Mouse (Mus musculus): ENCODE measurements around the gene Gm45062.

Gm45062 gene

GRCm38 (mm10) chr6:8368198-8368864, 109.1 kb downstream of the Gm45062 start:
- no peak for DNase-seq (ENCODE audit: low spot score)

GRCm38 (mm10) chr6:8370624-8371023, 111.4 kb downstream of the Gm45062 start:
- no peak for DNase-seq (ENCODE audit: low spot score)

- DNase-seq (ENCODE audit: low spot score): no peak
Measured at GRCm38 (mm10) chr6:8373051-8373450, 113.8 kb downstream of the Gm45062 start.

GRCm38 (mm10) chr6:8373851-8374250, 114.6 kb downstream of the Gm45062 start:
- DNase-seq (ENCODE audit: low spot score): no peak

- DNase-seq (ENCODE audit: low spot score): no peak
Measured at GRCm38 (mm10) chr6:8374290-8374689, 115.0 kb downstream of the Gm45062 start.

GRCm38 (mm10) chr6:8374712-8375111, 115.5 kb downstream of the Gm45062 start:
- DNase-seq (ENCODE audit: low spot score): no peak

- no peak for DNase-seq (ENCODE audit: low spot score)
Measured at GRCm38 (mm10) chr6:8376351-8376750, 117.1 kb downstream of the Gm45062 start.

GRCm38 (mm10) chr6:8377667-8378066, 118.4 kb downstream of the Gm45062 start:
- no peak for DNase-seq (ENCODE audit: low spot score)

- DNase-seq (ENCODE audit: low spot score): no peak
Measured at GRCm38 (mm10) chr6:8389307-8389706, 130.1 kb downstream of the Gm45062 start.

GRCm38 (mm10) chr6:8390296-8390695, 131.0 kb downstream of the Gm45062 start:
- DNase-seq (ENCODE audit: low spot score): no peak

- no peak for DNase-seq (ENCODE audit: low spot score)
Measured at GRCm38 (mm10) chr6:8390935-8391334, 131.7 kb downstream of the Gm45062 start.

GRCm38 (mm10) chr6:8393029-8393428, 133.8 kb downstream of the Gm45062 start:
- no peak for DNase-seq (ENCODE audit: low spot score)

GRCm38 (mm10) chr6:8394044-8394443, 134.8 kb downstream of the Gm45062 start:
- DNase-seq (ENCODE audit: low spot score): no peak

GRCm38 (mm10) chr6:8395061-8395460, 135.8 kb downstream of the Gm45062 start:
- DNase-seq (ENCODE audit: low spot score): no peak

GRCm38 (mm10) chr6:8397252-8397651, 138.0 kb downstream of the Gm45062 start:
- no peak for DNase-seq (ENCODE audit: low spot score)

GRCm38 (mm10) chr6:8399710-8400109, 140.5 kb downstream of the Gm45062 start:
- no peak for DNase-seq (ENCODE audit: low spot score)

GRCm38 (mm10) chr6:8403127-8403526, 143.9 kb downstream of the Gm45062 start:
- DNase-seq (ENCODE audit: low spot score): no peak

- no peak for DNase-seq (ENCODE audit: low spot score)
Measured at GRCm38 (mm10) chr6:8405844-8406243, 146.6 kb downstream of the Gm45062 start.

GRCm38 (mm10) chr6:8408332-8408731, 149.1 kb downstream of the Gm45062 start:
- no peak for DNase-seq (ENCODE audit: low spot score)

- DNase-seq (ENCODE audit: low spot score): no peak
Measured at GRCm38 (mm10) chr6:8409865-8410264, 150.6 kb downstream of the Gm45062 start.

GRCm38 (mm10) chr6:8412845-8413598, 153.8 kb downstream of the Gm45062 start:
- no peak for DNase-seq (ENCODE audit: low spot score)

- no peak for DNase-seq (ENCODE audit: low spot score)
Measured at GRCm38 (mm10) chr6:8414020-8414419, 154.8 kb downstream of the Gm45062 start.

- no peak for DNase-seq (ENCODE audit: low spot score)
Measured at GRCm38 (mm10) chr6:8415823-8416222, 156.6 kb downstream of the Gm45062 start.

Measured in urinary bladder, postnatal 14 days (tissue).